Mouse (Mus musculus) liver, embryonic 14.5 days (tissue): ENCODE measurements around the gene Braf. TPM values are rescaled to one million over a fixed set of nuclear protein-coding genes. Genes with fewer than 3 reads are reported as not detected.
"Not testable (repeated sequence)": the region's sequence is repeated elsewhere in the genome, so short reads cannot be mapped to it uniquely, and the experiment has no call there.

ENCODE experiments used
- ATAC-seq: fragments of 200-750 bp; cut with Nextera tagmentation; 2 replicates; pipeline ENCODE4 v1.8.0; 2017; ENCODE audit warnings: moderate number of reproducible peaks, mild to moderate bottlenecking, moderate library complexity; ENCODE audit not compliant: insufficient read depth
- DNase-seq, 3 experiments: peaks; one replicate each; pipeline ENCODE4 v3.0.0-alpha.2; 2012 to 2013; ENCODE audit warnings: low read depth in 3 of 3, low spot score in 3 of 3
- H3K27ac ChIP-seq: fragments of 300-500 bp; sonication (generic); 2 replicates; pipeline ENCODE4 v1.5.1; 2014; ENCODE audit warnings: moderate library complexity, mild to moderate bottlenecking, control low read depth, inconsistent platforms
- H3K27me3 ChIP-seq: fragments of 300-500 bp; sonication (generic); 2 replicates; pipeline ENCODE4 v1.6.1; 2014; ENCODE audit warnings: mild to moderate bottlenecking, low read length, moderate library complexity; ENCODE audit not compliant: control insufficient read depth, insufficient read depth
- H3K36me3 ChIP-seq: fragments of 300-500 bp; sonication (generic); replicated peaks from 2 replicates; pipeline ENCODE4 v1.6.1; 2014; ENCODE audit warnings: low read depth; ENCODE audit not compliant: control insufficient read depth, insufficient read depth
- H3K4me1 ChIP-seq, 2 experiments: fragments of 200-500 bp in 1 of 2; fragments of 300-500 bp in 1 of 2; sonication (generic) in 1 of 2; replicated peaks; 2 replicates each; pipeline ENCODE4 v1.6.1; 2012 to 2014; ENCODE audit warnings: antibody characterized with exemption in 1 of 2, inconsistent platforms in 1 of 2, low read length in 1 of 2; ENCODE audit not compliant: control insufficient read depth in 2 of 2, insufficient read depth in 2 of 2
- H3K4me2 ChIP-seq: fragments of 300-500 bp; sonication (generic); 2 replicates; pipeline ENCODE4 v1.6.1; 2014; ENCODE audit warnings: low read depth, mild to moderate bottlenecking, control low read depth, moderate library complexity
- H3K4me3 ChIP-seq, 2 experiments: fragments of 200-500 bp in 1 of 2; fragments of 300-500 bp in 1 of 2; sonication (generic) in 1 of 2; 2 replicates each; pipeline ENCODE4 v1.5.1; 2012 to 2014; ENCODE audit warnings: low read depth in 2 of 2, low read length in 2 of 2, mild to moderate bottlenecking in 2 of 2, control low read depth in 1 of 2, inconsistent platforms in 1 of 2, moderate library complexity in 1 of 2; ENCODE audit not compliant: insufficient read depth in 1 of 2
- H3K9ac ChIP-seq: fragments of 300-500 bp; sonication (generic); replicated peaks from 2 replicates; pipeline ENCODE4 v1.6.1; 2014; ENCODE audit warnings: mild to moderate bottlenecking, control low read depth, moderate library complexity
- H3K9me3 ChIP-seq: fragments of 300-500 bp; sonication (generic); 2 replicates; pipeline ENCODE4 v1.6.1; 2016; ENCODE audit warnings: low read length, mixed read lengths; ENCODE audit not compliant: control insufficient read depth
- CTCF ChIP-seq: IDR thresholded peaks from 2 replicates; pipeline ENCODE4 v1.5.1; 2016; ENCODE audit warnings: antibody characterized with exemption, low read depth, control low read depth
- EP300 ChIP-seq: IDR thresholded peaks from 2 replicates; pipeline ENCODE4 v1.6.1; 2016; ENCODE audit warnings: antibody characterized with exemption, low read depth
- WGBS: fragments of 180-500 bp; shearing (Covaris S2); extraction: QIAGEN DNeasy Blood & Tissue Kit; methylation state at CpG from one replicate; pipeline ENCODE4 v1.1.7; 2014; ENCODE audit not compliant: insufficient replicate concordance; 5-methylcytosine and 5-hydroxymethylcytosine counted together
- polyA plus RNA-seq, 2 experiments: library from polyadenylated mRNA; depleted of rRNA in 1 of 2; stranded (reverse) in 1 of 2; unstranded in 1 of 2; fragments of >200 nt; fragmentation: Nextera tagmentation in 1 of 2; extraction: Ambion mirVana in 1 of 2; gene quantifications; 2 replicates each; pipeline versions ENCODE4 v1.2.1 to v1.2.3; 2012 to 2014

Gene Braf
- polyA plus RNA-seq, 2 experiments = 3.6 to 4.1 TPM

GRCm38 (mm10) chr6:39693126-39693525, 32.1 kb downstream of the Braf start:
- Histone ChIP-seq H3K9me3 (no peaks in the 10 kb centered on the region), H3K4me3 (no peak overlapping the region), H3K4me2 (no peak overlapping the region), H3K36me3 (no peaks in the 10 kb centered on the region), H3K27ac (no peak overlapping the region), H3K4me1 (no peaks in the 10 kb centered on the region), H3K9ac (no peak overlapping the region), H3K27me3 (no peaks in the 10 kb centered on the region)
- WGBS = 73% methylated on average over 1 of the region's 1 CpGs
- TF ChIP-seq CTCF (no peak), EP300 (no peak)
- no peak for DNase-seq
- no peak for ATAC-seq

DNA sequence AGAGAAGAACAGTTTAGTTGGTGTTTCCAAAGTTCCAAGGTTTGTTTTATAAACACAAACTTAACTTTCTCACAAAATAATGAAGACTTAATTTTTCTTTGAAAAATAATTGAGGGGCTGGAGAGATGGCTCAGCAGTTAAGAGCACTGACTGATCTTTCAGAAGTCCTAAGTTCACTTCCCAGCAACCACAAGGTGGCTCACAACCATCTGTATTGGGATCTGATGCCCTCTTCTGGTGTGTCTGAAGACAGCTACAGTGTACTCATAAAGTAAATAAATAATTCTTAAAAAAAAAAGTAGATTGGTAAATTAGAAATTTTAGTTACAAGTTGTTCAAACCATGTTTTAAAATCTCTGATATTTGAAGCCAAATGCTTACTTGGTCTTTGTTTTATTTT, 38.4 kb downstream of the Braf start:
- H3K4me2 ChIP-seq, H3K27ac ChIP-seq, H3K9ac ChIP-seq, H3K36me3 ChIP-seq, ATAC-seq, H3K4me1 ChIP-seq, DNase-seq, H3K27me3 ChIP-seq, H3K9me3 ChIP-seq, H3K4me3 ChIP-seq: not testable (repeated sequence)

- ATAC-seq = no peak
- no peaks in the 10 kb centered on the region for H3K9me3 ChIP-seq
Observed at GRCm38 (mm10) chr6:39681795-39682194, 43.5 kb downstream of the Braf start.

GRCm38 (mm10) chr6:39680524-39680923, 44.7 kb downstream of the Braf start:
- WGBS = 51% methylated on average over 4 of the region's 4 CpGs
- H3K4me1 ChIP-seq = no peaks in the 10 kb centered on the region
- TF ChIP-seq CTCF (no peak), EP300 (no peak)
- no peak for DNase-seq
- no peak overlapping the region for H3K27ac ChIP-seq
- H3K4me2 ChIP-seq = no peak overlapping the region
- no peaks in the 10 kb centered on the region for H3K9me3 ChIP-seq
- H3K4me3 ChIP-seq = no peak overlapping the region
- H3K9ac ChIP-seq = no peak overlapping the region
- no peaks in the 10 kb centered on the region for H3K27me3 ChIP-seq
- H3K36me3 ChIP-seq = no peaks in the 10 kb centered on the region
- no peak for ATAC-seq

More at GRCm38 (mm10) chr6:39681795-39682194, 43.5 kb downstream of the Braf start:
- no peak for TF ChIP-seq EP300
- TF ChIP-seq CTCF = no peak
- 75% methylated on average over 5 of the region's 5 CpGs for WGBS
- no peaks in the 10 kb centered on the region for H3K4me1 ChIP-seq
- no peak overlapping the region for H3K4me2 ChIP-seq
- no peak overlapping the region for H3K4me3 ChIP-seq
- H3K27me3 ChIP-seq = no peaks in the 10 kb centered on the region
- no peak overlapping the region for H3K27ac ChIP-seq
- DNase-seq = no peak
- no peaks in the 10 kb centered on the region for H3K36me3 ChIP-seq
- H3K9ac ChIP-seq = no peak overlapping the region

- Histone ChIP-seq H3K36me3 (no peaks in the 10 kb centered on the region), H3K4me2 (no peak overlapping the region), H3K4me3 (no peak overlapping the region), H3K4me1 (no peaks in the 10 kb centered on the region), H3K27ac (no peak overlapping the region), H3K27me3 (no peaks in the 10 kb centered on the region), H3K9ac (no peak overlapping the region), H3K9me3 (no peaks in the 10 kb centered on the region)
- no peak for ATAC-seq
- TF ChIP-seq CTCF (no peak), EP300 (no peak)
- no peak for DNase-seq
- 90% methylated on average over 1 of the region's 1 CpGs for WGBS
Observed at GRCm38 (mm10) chr6:39678241-39678640, 47.0 kb downstream of the Braf start.

DNA sequence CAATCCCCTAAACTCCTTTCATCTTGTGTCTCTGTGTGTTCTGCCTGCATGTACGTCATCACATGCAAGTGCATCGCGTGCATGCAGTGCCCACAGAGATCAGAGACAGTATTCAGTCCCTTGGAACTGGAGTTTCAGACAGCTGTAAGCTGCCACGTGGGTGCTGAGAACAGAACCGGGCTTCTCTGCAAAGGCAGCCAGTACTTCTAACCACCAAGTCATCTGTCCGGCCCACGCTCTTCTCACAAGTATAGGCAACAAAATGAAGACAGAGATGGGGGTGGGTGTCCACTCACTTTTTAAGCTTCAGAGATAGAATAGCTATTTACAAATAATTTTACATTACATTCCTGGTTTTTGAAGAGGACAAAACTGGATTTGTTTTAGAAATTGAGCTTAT, 50.2 kb downstream of the Braf start:
- no peaks in the 10 kb centered on the region for H3K27me3 ChIP-seq
- H3K4me3 ChIP-seq = no peak overlapping the region
- no peaks in the 10 kb centered on the region for H3K9me3 ChIP-seq
- no peaks in the 10 kb centered on the region for H3K4me1 ChIP-seq
- ATAC-seq = no peak
- DNase-seq = no peak
- no peak overlapping the region for H3K4me2 ChIP-seq
- no peak for TF ChIP-seq EP300
- TF ChIP-seq CTCF = no peak
- 82% methylated on average over 7 of the region's 7 CpGs for WGBS
- no peak overlapping the region for H3K9ac ChIP-seq
- no peak overlapping the region for H3K27ac ChIP-seq
- no peaks in the 10 kb centered on the region for H3K36me3 ChIP-seq
